Mouse (Mus musculus) midbrain, embryonic 11.5 days (tissue): ENCODE measurements at regions not wholly inside any gene's neighbourhood (a gene's known extent, or its start where the extent isn't known, plus 50 kb on each side); places are given as distances from the start of the nearest gene placed in this dataset.

ENCODE experiments used
- ATAC-seq: fragments of 200-750 bp; cut with Nextera tagmentation; 2 replicates; pipeline ENCODE4 v1.8.0; 2017; ENCODE audit warnings: moderate TSS enrichment, moderate library complexity; ENCODE audit not compliant: low FRiP score
- DNase-seq: peaks from one replicate; pipeline ENCODE4 v3.0.0; 2015; ENCODE audit warnings: low spot score; ENCODE audit errors: missing footprints
- H3K27ac ChIP-seq: fragments of 300-500 bp; sonication (generic); 2 replicates; pipeline ENCODE4 v1.5.1; 2014; ENCODE audit warnings: low read depth, low read length
- H3K27me3 ChIP-seq: fragments of 300-500 bp; sonication (generic); 2 replicates; pipeline ENCODE4 v1.6.1; 2014; ENCODE audit warnings: mild to moderate bottlenecking, low read length, moderate library complexity, mixed read lengths; ENCODE audit not compliant: control insufficient read depth, insufficient read depth
- H3K36me3 ChIP-seq: fragments of 300-500 bp; sonication (generic); 2 replicates; pipeline ENCODE4 v1.6.1; 2014; ENCODE audit warnings: mild to moderate bottlenecking, low read length, moderate library complexity, mixed read lengths; ENCODE audit not compliant: control insufficient read depth, insufficient read depth
- H3K4me1 ChIP-seq: fragments of 300-500 bp; sonication (generic); 2 replicates; pipeline ENCODE4 v1.6.1; 2014; ENCODE audit warnings: low read length; ENCODE audit not compliant: control insufficient read depth, insufficient read depth
- H3K4me2 ChIP-seq: fragments of 300-500 bp; sonication (generic); 2 replicates; pipeline ENCODE4 v1.6.1; 2014; ENCODE audit warnings: mild to moderate bottlenecking, moderate library complexity
- H3K4me3 ChIP-seq: fragments of 300-500 bp; sonication (generic); 2 replicates; pipeline ENCODE4 v1.5.1; 2014; ENCODE audit warnings: low read depth, low read length
- H3K9ac ChIP-seq: fragments of 300-500 bp; sonication (generic); 2 replicates; pipeline ENCODE4 v1.6.1; 2014; ENCODE audit warnings: low read length
- H3K9me3 ChIP-seq: fragments of 300-500 bp; sonication (generic); 2 replicates; pipeline ENCODE4 v1.6.1; 2016; ENCODE audit warnings: low read length; ENCODE audit not compliant: control insufficient read depth
- WGBS: fragments of 180-500 bp; shearing (Covaris S2); extraction: QIAGEN DNeasy Blood & Tissue Kit; methylation state at CpG from one replicate; pipeline ENCODE4 v1.1.7; 2014; 5-methylcytosine and 5-hydroxymethylcytosine counted together

DNA sequence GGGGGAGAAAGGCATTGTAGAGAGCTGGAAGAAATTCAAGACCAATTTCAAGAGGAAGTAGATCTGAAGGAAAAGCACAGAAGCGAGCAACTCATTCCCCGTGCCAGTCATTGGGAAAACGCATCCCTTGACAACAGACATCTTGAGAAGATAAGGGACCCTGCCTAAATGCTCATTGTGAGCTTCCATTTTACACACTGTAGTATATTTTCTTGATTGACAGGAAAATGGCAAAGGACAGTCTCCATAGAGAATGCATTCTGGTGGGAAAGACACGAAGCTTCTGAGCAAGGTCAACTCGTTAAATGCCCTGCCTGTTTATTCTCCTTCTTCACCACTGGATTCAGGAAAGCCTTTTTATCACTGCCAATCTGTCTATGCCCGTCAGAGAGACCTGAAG is 424.1 kb upstream of the Vwc2 start:
- H3K27ac ChIP-seq: no peak overlapping the region
- 83% methylated on average over 6 of the region's 6 CpGs for WGBS
- no peak overlapping the region for H3K9ac ChIP-seq
- no peaks in the 10 kb centered on the region for H3K27me3 ChIP-seq
- no peaks in the 10 kb centered on the region for H3K9me3 ChIP-seq
- H3K36me3 ChIP-seq: no peaks in the 10 kb centered on the region
- no peak for ATAC-seq
- H3K4me1 ChIP-seq: no peaks in the 10 kb centered on the region
- no peak overlapping the region for H3K4me3 ChIP-seq
- DNase-seq: no peak
- no peak overlapping the region for H3K4me2 ChIP-seq

DNA sequence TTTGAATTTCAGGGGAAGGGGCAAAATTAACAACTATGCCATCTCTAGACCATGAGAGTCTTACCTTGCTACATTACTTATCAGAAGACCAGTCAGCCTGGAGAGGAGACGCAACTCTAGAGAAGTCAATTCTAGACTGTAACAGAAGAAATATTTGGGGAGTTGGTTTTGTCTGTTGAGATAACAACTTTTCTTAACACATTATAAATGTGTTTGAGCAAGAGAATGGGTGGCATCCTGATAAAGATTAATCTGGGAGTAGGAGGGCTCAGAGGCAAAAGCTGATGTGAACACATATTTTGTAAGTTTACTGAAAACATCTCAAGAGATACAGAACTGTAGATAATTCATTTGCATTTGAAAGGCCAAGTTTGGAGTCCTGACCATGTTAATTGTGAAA is 389.0 kb upstream of the Vwc2 start:
- Histone ChIP-seq H3K9me3 (no peaks in the 10 kb centered on the region), H3K4me1 (no peaks in the 10 kb centered on the region), H3K9ac (no peak overlapping the region), H3K27me3 (no peaks in the 10 kb centered on the region), H3K27ac (no peak overlapping the region), H3K4me3 (no peak overlapping the region), H3K36me3 (no peaks in the 10 kb centered on the region), H3K4me2 (no peak overlapping the region)
- 94% methylated on average over 1 of the region's 1 CpGs for WGBS
- ATAC-seq (no peak), DNase-seq (no peak)

DNA sequence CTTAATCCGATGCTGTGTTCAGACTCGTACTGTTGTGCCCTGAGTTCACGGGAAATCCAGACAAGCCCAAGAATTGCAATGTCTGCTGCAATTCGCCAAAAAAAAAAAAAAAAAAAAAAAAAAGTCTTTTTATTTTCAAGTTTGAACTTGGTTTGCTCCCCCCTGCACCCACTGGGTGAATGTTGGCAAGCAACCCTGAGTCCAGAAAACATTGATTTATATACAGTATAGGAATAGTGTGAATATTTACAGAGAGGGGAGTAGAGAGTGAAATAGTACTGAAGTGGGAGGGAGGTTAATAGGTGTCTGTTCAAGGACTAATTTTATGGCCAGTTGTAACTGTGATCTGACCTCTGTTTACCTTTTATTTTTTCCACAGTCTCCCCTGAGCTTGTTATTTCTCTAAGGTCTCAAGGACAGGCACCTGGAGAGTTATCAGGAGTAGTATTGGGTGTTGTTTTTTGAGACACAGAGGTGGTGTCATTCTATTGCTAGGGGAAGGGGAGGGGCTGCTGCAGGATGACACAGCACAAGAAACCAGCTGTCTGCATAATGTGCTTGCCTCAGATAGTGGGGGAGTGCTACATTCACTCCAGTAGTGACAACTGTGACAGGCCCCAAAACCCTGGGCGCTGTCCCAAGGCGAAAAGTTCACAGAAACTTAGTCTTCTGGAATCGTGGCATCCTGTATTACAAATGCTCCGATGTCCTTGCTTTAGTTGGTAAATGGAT is 385.0 kb upstream of the Vwc2 start:
- Histone ChIP-seq H3K4me2 (no peak overlapping the region), H3K36me3 (no peaks in the 10 kb centered on the region), H3K4me1 (no peaks in the 10 kb centered on the region), H3K9ac (no peak overlapping the region), H3K27ac (no peak overlapping the region), H3K27me3 (no peaks in the 10 kb centered on the region), H3K9me3 (no peaks in the 10 kb centered on the region), H3K4me3 (no peak overlapping the region)
- DNase-seq (no peak), ATAC-seq (peak; percentile 46; the same call in 1 of the 2 replicates)
- 95% methylated on average over 8 of the region's 8 CpGs for WGBS
